Comparison of ENCODE assay signal across 16 mouse cellular contexts in the genomic region with DNA sequence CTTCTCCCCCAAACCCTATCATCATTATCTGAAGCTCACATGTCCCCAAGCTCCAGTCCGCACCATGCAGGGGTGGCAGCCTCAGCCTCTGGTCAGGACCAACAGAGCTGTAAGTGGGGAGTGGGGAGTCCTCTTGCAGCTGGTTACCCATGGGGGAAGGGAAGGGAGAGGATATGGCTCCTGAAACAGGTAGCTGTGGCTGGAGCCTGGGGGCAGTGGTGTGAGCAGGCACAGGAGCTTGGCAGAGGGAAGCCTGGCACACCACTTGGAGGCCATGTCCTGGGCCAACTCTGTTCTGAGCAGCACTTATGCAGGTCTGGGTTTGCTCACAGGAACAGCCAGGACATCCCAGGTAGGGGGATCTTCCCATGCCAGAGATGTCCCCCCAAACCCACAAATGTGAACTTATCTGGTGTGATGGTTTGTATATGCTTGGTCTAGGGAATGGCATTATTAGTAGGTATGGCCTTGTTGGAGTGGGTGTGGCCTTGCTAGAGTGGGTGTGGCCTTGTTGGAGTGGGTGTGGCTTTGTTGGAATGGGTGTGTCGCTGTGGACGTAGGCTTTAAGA. TPM values are rescaled to one million over a fixed set of nuclear protein-coding genes. Genes with fewer than 3 reads are reported as not detected.
A peak's percentile ranks its signal among the peaks of the same experiment; 100 is the strongest.
DNase-seq lines count a peak whose midpoint lies in the region; ATAC-seq lines count a peak whose summit lies in the region.
"Had no signal": no experiment of that assay in that cellular context is flagged by ENCODE, and none has a peak within 500 bp of the region (broad histone marks: within the 10 kb centered on the region; RNA-seq: fewer than 3 reads in every experiment).

No protein-coding gene starts in this region.

- peak; percentile 2 for DNase-seq in adrenal gland, postnatal 14 days
- no peak for DNase-seq in adrenal gland, adult (ENCODE audit: inconsistent age in 2 of 2, low spot score in 1 of 2)
- DNase-seq in kidney, adult 11 months: peak; percentile 52
- DNase-seq in lung, postnatal 10 days: no peak
- peak; percentile 22 for DNase-seq in ES-CJ7 (ENCODE audit: low read depth, low spot score)
- no peak for DNase-seq in layer of hippocampus, adult 11-12 months (ENCODE audit: low spot score)
- DNase-seq: cerebellum, adult 11-12 months; thymus, postnatal 14 days had no signal

- WGBS in kidney, embryonic 16.5 days: 62% methylated on average over 3 of the region's 3 CpGs
- WGBS in lung, embryonic 15.5 days: 74% methylated on average over 3 of the region's 3 CpGs

- no peaks in the 10 kb centered on the region for H3K36me3 ChIP-seq in kidney, embryonic 16.5 days (ENCODE audit: insufficient read depth, low read length)
- H3K36me3 ChIP-seq in lung, embryonic 15.5 days: no peaks in the 10 kb centered on the region
- H3K36me3 ChIP-seq: limb, embryonic 10.5 days; liver, embryonic 15.5 days had no signal

- ATAC-seq in kidney, embryonic 16.5 days (ENCODE audit: low FRiP score, low TSS enrichment): no peak
- ATAC-seq in lung, embryonic 15.5 days (ENCODE audit: borderline replicate concordance, extremely low read depth, low FRiP score, low TSS enrichment): no peak
- ATAC-seq: activated CD4-positive, CD25-positive, alpha-beta regulatory T cell, adult 4 months; forebrain, embryonic 14.5 days; inflammation-experienced regulatory T-cells, adult 6 months had no signal

- H3K4me1 ChIP-seq in kidney, embryonic 16.5 days (ENCODE audit: insufficient read depth, low read length): no peaks in the 10 kb centered on the region
- peaks cover 39% of the 10 kb centered on the region for H3K4me1 ChIP-seq in lung, embryonic 15.5 days

- no peak overlapping the region for H3K9ac ChIP-seq in kidney, embryonic 16.5 days (replicated peaks; ENCODE audit: low read length)
- no peak overlapping the region for H3K9ac ChIP-seq in lung, embryonic 15.5 days
- H3K9ac ChIP-seq: liver, embryonic 15.5 days had no signal

- H3K4me2 ChIP-seq in kidney, embryonic 16.5 days (replicated peaks; ENCODE audit: low read depth, low read length): no peak overlapping the region
- H3K4me2 ChIP-seq in lung, embryonic 15.5 days: no peak overlapping the region

- H3K4me3 ChIP-seq in kidney, embryonic 16.5 days (ENCODE audit: low read length): no peak overlapping the region
- H3K4me3 ChIP-seq in lung, embryonic 15.5 days: no peak overlapping the region
- H3K4me3 ChIP-seq: limb, embryonic 10.5 days; liver, embryonic 15.5 days had no signal

- no peak overlapping the region for H3K27ac ChIP-seq in kidney, embryonic 16.5 days (ENCODE audit: low read length)
- peak overlapping the region; percentile 77 for H3K27ac ChIP-seq in lung, embryonic 15.5 days
- H3K27ac ChIP-seq: limb, embryonic 10.5 days; liver, embryonic 15.5 days had no signal

- no peaks in the 10 kb centered on the region for H3K27me3 ChIP-seq in kidney, embryonic 16.5 days (ENCODE audit: insufficient read depth, low read length)
- H3K27me3 ChIP-seq in lung, embryonic 15.5 days: no peaks in the 10 kb centered on the region
- H3K27me3 ChIP-seq: CH12.LX; liver, embryonic 15.5 days had no signal

- no peaks in the 10 kb centered on the region for H3K9me3 ChIP-seq in kidney, embryonic 16.5 days (ENCODE audit: low read length)
- H3K9me3 ChIP-seq in lung, embryonic 15.5 days: no peaks in the 10 kb centered on the region
- H3K9me3 ChIP-seq: limb, embryonic 10.5 days; liver, embryonic 15.5 days had no signal

RNA-seq across cellular contexts. Expression of gene Sik1, which starts 47.1 kb away (rescaled TPM):
- 47.3 and 100 TPM in 2 replicates for total RNA-seq in adrenal gland, postnatal 14 days (2021)
- 16.5 and 17.8 TPM in 2 replicates for polyA plus RNA-seq in kidney, embryonic 16.5 days (2015; fragmentation: Nextera tagmentation; extraction: Ambion mirVana)
- polyA plus RNA-seq in lung, embryonic 15.5 days (2015; fragmentation: Nextera tagmentation; extraction: Ambion mirVana): 32.7 and 35.4 TPM in 2 replicates

Comparison
In these comparisons a context has a peak if more than half of its experiments do, and no peak if none do; other contexts are left out.
1. DNase-seq: peak in adrenal gland, postnatal 14 days (single experiment), kidney, adult 11 months (single experiment) and ES-CJ7 (single experiment); none in adrenal gland, adult (0 of 2), lung, postnatal 10 days (single experiment) and layer of hippocampus, adult 11-12 months (single experiment).